Mouse (Mus musculus) lung, embryonic 16.5 days (tissue): ENCODE measurements at regions not wholly inside any gene's neighbourhood (a gene's known extent, or its start where the extent isn't known, plus 50 kb on each side); places are given as distances from the start of the nearest gene placed in this dataset.

Experiments used
- ATAC-seq: fragments of 200-750 bp; cut with Nextera tagmentation; 2 replicates; pipeline ENCODE4 v1.8.0; 2017; ENCODE audit warnings: low read depth, mild to moderate bottlenecking, moderate library complexity
- H3K27ac ChIP-seq: fragments of 300-500 bp; sonication (generic); 2 replicates; pipeline ENCODE4 v1.5.1; 2014; ENCODE audit warnings: mild to moderate bottlenecking, control low read depth, low read length
- H3K27me3 ChIP-seq: fragments of 300-500 bp; sonication (generic); 2 replicates; pipeline ENCODE4 v1.6.1; 2014; ENCODE audit warnings: low read depth, low read length, mixed read lengths; ENCODE audit not compliant: control insufficient read depth, insufficient read depth
- H3K36me3 ChIP-seq: fragments of 300-500 bp; sonication (generic); 2 replicates; pipeline ENCODE4 v1.6.1; 2014; ENCODE audit warnings: low read length; ENCODE audit not compliant: control insufficient read depth, insufficient read depth
- H3K4me1 ChIP-seq: fragments of 300-500 bp; sonication (generic); replicated peaks from 2 replicates; pipeline ENCODE4 v1.6.1; 2014; ENCODE audit warnings: low read length, mixed read lengths; ENCODE audit not compliant: control insufficient read depth, insufficient read depth
- H3K4me2 ChIP-seq: fragments of 300-500 bp; sonication (generic); 2 replicates; pipeline ENCODE4 v1.6.1; 2014; ENCODE audit warnings: low read depth, low read length, control low read depth
- H3K4me3 ChIP-seq: fragments of 300-500 bp; sonication (generic); 2 replicates; pipeline ENCODE4 v1.5.1; 2014; ENCODE audit warnings: mild to moderate bottlenecking, low read length, control low read depth
- H3K9ac ChIP-seq: fragments of 300-500 bp; sonication (generic); 2 replicates; pipeline ENCODE4 v1.6.1; 2014; ENCODE audit warnings: low read length, control low read depth
- H3K9me3 ChIP-seq: fragments of 300-500 bp; sonication (generic); 2 replicates; pipeline ENCODE4 v1.6.1; 2016; ENCODE audit warnings: low read length; ENCODE audit not compliant: control insufficient read depth
- WGBS: fragments of 180-500 bp; shearing (Covaris S2); extraction: QIAGEN DNeasy Blood & Tissue Kit; methylation state at CpG from one replicate; pipeline ENCODE4 v1.1.7; 2014; 5-methylcytosine and 5-hydroxymethylcytosine counted together

- Histone ChIP-seq H3K4me3 (no peak overlapping the region), H3K9ac (no peak overlapping the region), H3K27me3 (no peaks in the 10 kb centered on the region), H3K4me2 (no peak overlapping the region), H3K36me3 (no peaks in the 10 kb centered on the region), H3K4me1 (no peaks in the 10 kb centered on the region), H3K27ac (no peak overlapping the region), H3K9me3 (no peaks in the 10 kb centered on the region)
- 63% methylated on average over 12 of the region's 12 CpGs for WGBS
- ATAC-seq = no peak
Observed at GRCm38 (mm10) chr13:83997599-83998369, 224.3 kb upstream of the Tmem161b start.

GRCm38 (mm10) chr13:84021771-84022170 lies 200.3 kb upstream of the Tmem161b start:
- Histone ChIP-seq H3K4me3 (no peak overlapping the region), H3K27ac (no peak overlapping the region), H3K9ac (no peak overlapping the region), H3K4me2 (no peak overlapping the region), H3K27me3 (no peaks in the 10 kb centered on the region), H3K9me3 (no peaks in the 10 kb centered on the region), H3K36me3 (no peaks in the 10 kb centered on the region), H3K4me1 (no peaks in the 10 kb centered on the region)
- WGBS = 76% methylated on average over 7 of the region's 7 CpGs
- ATAC-seq = no peak

GRCm38 (mm10) chr13:84023021-84023420 lies 199.1 kb upstream of the Tmem161b start:
- H3K36me3 ChIP-seq = no peaks in the 10 kb centered on the region
- ATAC-seq = no peak
- H3K9me3 ChIP-seq = no peaks in the 10 kb centered on the region
- H3K4me3 ChIP-seq = no peak overlapping the region
- 93% methylated on average over 1 of the region's 1 CpGs for WGBS
- no peak overlapping the region for H3K9ac ChIP-seq
- no peak overlapping the region for H3K27ac ChIP-seq
- no peak overlapping the region for H3K4me2 ChIP-seq
- H3K4me1 ChIP-seq = no peaks in the 10 kb centered on the region
- no peaks in the 10 kb centered on the region for H3K27me3 ChIP-seq

- no peak for ATAC-seq
- no peak overlapping the region for H3K27ac ChIP-seq
- H3K4me2 ChIP-seq = no peak overlapping the region
- H3K9me3 ChIP-seq = no peaks in the 10 kb centered on the region
- WGBS = 68% methylated on average over 5 of the region's 5 CpGs
- H3K27me3 ChIP-seq = no peaks in the 10 kb centered on the region
- H3K36me3 ChIP-seq = no peaks in the 10 kb centered on the region
- no peak overlapping the region for H3K4me3 ChIP-seq
- H3K9ac ChIP-seq = no peak overlapping the region
- no peaks in the 10 kb centered on the region for H3K4me1 ChIP-seq
Observed at GRCm38 (mm10) chr13:84023637-84024036, 198.5 kb upstream of the Tmem161b start.

GRCm38 (mm10) chr13:84025348-84025747 lies 196.7 kb upstream of the Tmem161b start:
- Histone ChIP-seq H3K4me3 (no peak overlapping the region), H3K9ac (no peak overlapping the region), H3K27me3 (no peaks in the 10 kb centered on the region), H3K4me2 (no peak overlapping the region), H3K27ac (no peak overlapping the region), H3K36me3 (no peaks in the 10 kb centered on the region), H3K9me3 (no peaks in the 10 kb centered on the region), H3K4me1 (no peaks in the 10 kb centered on the region)
- ATAC-seq = no peak
- WGBS = 65% methylated on average over 2 of the region's 2 CpGs

GRCm38 (mm10) chr13:84047736-84048135 lies 174.4 kb upstream of the Tmem161b start:
- 77% methylated on average over 6 of the region's 6 CpGs for WGBS
- no peak overlapping the region for H3K4me2 ChIP-seq
- no peak for ATAC-seq
- H3K9me3 ChIP-seq = no peaks in the 10 kb centered on the region
- H3K27me3 ChIP-seq = no peaks in the 10 kb centered on the region
- H3K27ac ChIP-seq = no peak overlapping the region
- H3K4me1 ChIP-seq = no peaks in the 10 kb centered on the region
- H3K4me3 ChIP-seq = no peak overlapping the region
- no peaks in the 10 kb centered on the region for H3K36me3 ChIP-seq
- no peak overlapping the region for H3K9ac ChIP-seq

GRCm38 (mm10) chr13:84052221-84052620 lies 169.9 kb upstream of the Tmem161b start:
- no peaks in the 10 kb centered on the region for H3K9me3 ChIP-seq
- no peaks in the 10 kb centered on the region for H3K27me3 ChIP-seq
- no peak overlapping the region for H3K27ac ChIP-seq
- ATAC-seq = no peak
- H3K36me3 ChIP-seq = no peaks in the 10 kb centered on the region
- H3K4me2 ChIP-seq = no peak overlapping the region
- no peaks in the 10 kb centered on the region for H3K4me1 ChIP-seq
- 76% methylated on average over 1 of the region's 1 CpGs for WGBS
- H3K4me3 ChIP-seq = no peak overlapping the region
- no peak overlapping the region for H3K9ac ChIP-seq

GRCm38 (mm10) chr13:84054956-84055355 lies 167.1 kb upstream of the Tmem161b start:
- H3K4me3 ChIP-seq = no peak overlapping the region
- ATAC-seq = no peak
- WGBS = 69% methylated on average over 7 of the region's 7 CpGs
- no peak overlapping the region for H3K9ac ChIP-seq
- H3K27ac ChIP-seq = no peak overlapping the region
- no peaks in the 10 kb centered on the region for H3K36me3 ChIP-seq
- no peaks in the 10 kb centered on the region for H3K4me1 ChIP-seq
- no peak overlapping the region for H3K4me2 ChIP-seq
- no peaks in the 10 kb centered on the region for H3K9me3 ChIP-seq
- H3K27me3 ChIP-seq = no peaks in the 10 kb centered on the region

- no peaks in the 10 kb centered on the region for H3K36me3 ChIP-seq
- no peak overlapping the region for H3K9ac ChIP-seq
- no peak overlapping the region for H3K4me3 ChIP-seq
- no peak for ATAC-seq
- no peaks in the 10 kb centered on the region for H3K4me1 ChIP-seq
- H3K4me2 ChIP-seq = no peak overlapping the region
- no peaks in the 10 kb centered on the region for H3K27me3 ChIP-seq
- no peak overlapping the region for H3K27ac ChIP-seq
- H3K9me3 ChIP-seq = no peaks in the 10 kb centered on the region
Observed at GRCm38 (mm10) chr13:84055576-84055975, 166.5 kb upstream of the Tmem161b start.

- no peak for ATAC-seq
- Histone ChIP-seq H3K27me3 (no peaks in the 10 kb centered on the region), H3K4me1 (no peaks in the 10 kb centered on the region), H3K4me2 (no peak overlapping the region), H3K4me3 (no peak overlapping the region), H3K27ac (no peak overlapping the region), H3K36me3 (no peaks in the 10 kb centered on the region), H3K9me3 (no peaks in the 10 kb centered on the region), H3K9ac (no peak overlapping the region)
- WGBS = 48% methylated on average over 2 of the region's 3 CpGs
Observed at GRCm38 (mm10) chr13:84056451-84056850, 165.6 kb upstream of the Tmem161b start.
